Mouse (Mus musculus): Measurements from ENCODE around the gene Jpt2. TPM values are rescaled to one million over a fixed set of nuclear protein-coding genes. Genes with fewer than 3 reads are reported as not detected.

The Jpt2 gene
- polyA plus RNA-seq, 1 experiment from 2014 or later = 31.5 TPM

- 91% methylated on average over 4 of the region's 4 CpGs for WGBS (ENCODE audit: missing documents)
- Histone ChIP-seq H3K4me3 (ENCODE audit: inconsistent target) (no peak overlapping the region), H3K79me2 (ENCODE audit: inconsistent target) (peaks cover 20% of the 10 kb centered on the region; the same call in 1 of the 2 replicates), H3K36me3 (ENCODE audit: inconsistent target) (peaks cover 54% of the 10 kb centered on the region), H3K27ac (no peak overlapping the region)
These were observed 62.2 kb downstream of the Jpt2 start for GRCm38 (mm10) chr17:24898041-24898854.

GRCm38 (mm10) chr17:24897600-24897999, 62.9 kb downstream of the Jpt2 start:
- H3K27ac ChIP-seq = no peak overlapping the region
- H3K4me3 ChIP-seq (ENCODE audit: inconsistent target) = no peak overlapping the region
- peaks cover 54% of the 10 kb centered on the region for H3K36me3 ChIP-seq (ENCODE audit: inconsistent target)

GRCm38 (mm10) chr17:24896993-24897269, 63.6 kb downstream of the Jpt2 start:
- H3K79me2 ChIP-seq (ENCODE audit: inconsistent target) = peaks cover 22% of the 10 kb centered on the region; the same call in 1 of the 2 replicates
- H3K4me3 ChIP-seq (ENCODE audit: inconsistent target) = peak overlapping the region; percentile 88
- H3K27ac ChIP-seq = no peak overlapping the region
- WGBS (ENCODE audit: missing documents) = 61% methylated on average over 11 of the region's 11 CpGs
- H3K36me3 ChIP-seq (ENCODE audit: inconsistent target) = peaks cover 54% of the 10 kb centered on the region

More at GRCm38 (mm10) chr17:24897600-24897999, 62.9 kb downstream of the Jpt2 start:
- H3K79me2 ChIP-seq (ENCODE audit: inconsistent target) = peaks cover 22% of the 10 kb centered on the region; the same call in 1 of the 2 replicates
- WGBS (ENCODE audit: missing documents) = 95% methylated on average over 4 of the region's 4 CpGs

DNA sequence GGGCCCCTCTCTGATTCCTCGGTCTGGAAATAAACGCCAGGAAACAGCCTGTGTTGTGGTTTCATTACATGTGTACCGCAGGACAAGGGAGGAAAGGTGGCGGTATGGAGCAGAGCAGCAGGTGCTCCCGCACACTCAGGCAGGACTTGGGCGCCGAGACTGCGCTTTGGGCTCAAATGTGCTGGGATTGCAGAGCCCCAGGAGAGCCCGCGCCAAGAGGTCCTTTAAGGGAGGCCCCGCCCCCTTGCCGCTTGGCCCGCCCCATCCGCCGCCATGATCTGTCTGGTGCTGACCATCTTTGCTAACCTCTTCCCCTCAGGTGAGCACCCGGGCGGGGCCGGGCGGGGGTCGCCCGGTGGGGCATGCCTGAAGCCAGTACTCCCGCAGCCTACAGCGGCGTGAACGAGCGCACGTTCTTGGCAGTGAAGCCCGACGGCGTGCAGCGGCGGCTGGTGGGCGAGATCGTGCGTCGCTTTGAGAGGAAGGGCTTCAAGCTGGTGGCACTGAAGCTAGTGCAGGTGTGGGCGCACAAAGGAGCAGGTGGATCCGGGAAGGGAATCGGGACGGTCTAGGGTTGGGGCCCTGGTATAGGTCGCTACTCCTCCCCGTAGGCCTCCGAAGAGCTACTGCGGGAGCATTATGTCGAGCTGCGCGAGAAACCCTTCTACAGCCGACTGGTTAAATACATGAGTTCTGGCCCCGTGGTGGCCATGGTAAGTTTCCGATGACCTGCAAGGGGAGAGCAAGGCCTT, 64.1 kb downstream of the Jpt2 start, which contains the start of gene Nme3:
Gene Nme3 (plus strand): TSS at position 260 of the 752 bp plus-strand sequence.
- WGBS (ENCODE audit: missing documents) = 3% methylated on average over 47 of the region's 50 CpGs
- Histone ChIP-seq H3K36me3 (ENCODE audit: inconsistent target) (peaks cover 54% of the 10 kb centered on the region), H3K27ac (peak within 1 kb of the TSS; percentile 33)

DNA sequence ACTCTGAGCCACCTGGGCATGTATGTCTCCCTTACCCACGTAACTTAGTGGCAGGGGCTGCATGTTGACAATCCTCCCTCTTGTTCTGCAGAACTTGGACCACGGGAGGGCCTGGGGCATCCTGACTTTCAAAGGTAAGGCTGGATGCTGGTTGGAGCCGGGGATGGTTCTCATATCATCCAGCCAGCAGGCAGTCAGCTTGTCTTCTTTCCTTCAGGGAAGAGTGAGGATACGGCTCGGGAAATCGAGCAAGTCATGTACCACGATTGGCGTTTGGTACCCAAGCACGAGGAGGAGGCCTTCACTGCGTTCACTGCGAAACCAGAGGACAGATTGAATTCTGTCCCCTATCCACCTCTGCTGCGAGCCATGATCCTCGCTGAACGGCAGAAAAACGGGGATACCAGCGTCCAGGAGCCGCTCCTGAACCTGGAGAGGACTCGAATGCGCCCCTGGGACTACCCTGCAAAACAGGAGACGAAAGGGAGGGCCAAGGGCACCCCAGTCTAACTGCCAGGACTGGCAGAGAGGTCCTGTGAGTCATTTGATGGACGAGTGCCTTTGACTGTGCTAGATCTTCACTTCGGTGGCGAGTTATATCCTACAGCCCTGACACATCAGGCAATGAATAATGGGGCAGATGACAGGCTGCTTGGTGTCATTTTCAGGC, 64.8 kb downstream of the Jpt2 start:
- Histone ChIP-seq H3K4me3 (ENCODE audit: inconsistent target) (peak overlapping the region; percentile 88), H3K79me2 (ENCODE audit: inconsistent target) (peaks cover 22% of the 10 kb centered on the region; the same call in 1 of the 2 replicates), H3K36me3 (ENCODE audit: inconsistent target) (peaks cover 54% of the 10 kb centered on the region), H3K27ac (peak overlapping the region; percentile 33)
- 8% methylated on average over 23 of the region's 23 CpGs for WGBS (ENCODE audit: missing documents)

More for the DNA sequence above, 64.1 kb downstream of the Jpt2 start, which contains the start of gene Nme3:
- H3K79me2 ChIP-seq (ENCODE audit: inconsistent target) = peaks cover 22% of the 10 kb centered on the region; the same call in 1 of the 2 replicates
- peak within 1 kb of the TSS; percentile 88 for H3K4me3 ChIP-seq (ENCODE audit: inconsistent target)

GRCm38 (mm10) chr17:24894995-24895547, 65.4 kb downstream of the Jpt2 start, which contains the start of the genes Eme2 and Mrps34:
TSS of gene Eme2 (minus strand) at chr17:24895087.
TSS of gene Mrps34 (plus strand) at chr17:24895116.
- under 1% methylated on average over 61 of the region's 62 CpGs for WGBS (ENCODE audit: missing documents)

GRCm38 (mm10) chr17:24894061-24894994, 66.2 kb downstream of the Jpt2 start:
- WGBS (ENCODE audit: missing documents) = 12% methylated on average over 30 of the region's 31 CpGs
- peaks cover 22% of the 10 kb centered on the region; the same call in 1 of the 2 replicates for H3K79me2 ChIP-seq (ENCODE audit: inconsistent target)
- H3K36me3 ChIP-seq (ENCODE audit: inconsistent target) = peaks cover 47% of the 10 kb centered on the region
- peak overlapping the region; percentile 88 for H3K4me3 ChIP-seq (ENCODE audit: inconsistent target)
- H3K27ac ChIP-seq = peak overlapping the region; percentile 38; the same call in 1 of the 2 replicates

More at GRCm38 (mm10) chr17:24894995-24895547, 65.4 kb downstream of the Jpt2 start, which contains the start of the genes Eme2 and Mrps34:
- peaks cover 54% of the 10 kb centered on the region for H3K36me3 ChIP-seq (ENCODE audit: inconsistent target)
- peak within 1 kb of the TSS; percentile 88 for H3K4me3 ChIP-seq (ENCODE audit: inconsistent target)
- H3K79me2 ChIP-seq (ENCODE audit: inconsistent target) = peaks cover 22% of the 10 kb centered on the region; the same call in 1 of the 2 replicates
- H3K27ac ChIP-seq = peak within 1 kb of the TSS; percentile 38

DNA sequence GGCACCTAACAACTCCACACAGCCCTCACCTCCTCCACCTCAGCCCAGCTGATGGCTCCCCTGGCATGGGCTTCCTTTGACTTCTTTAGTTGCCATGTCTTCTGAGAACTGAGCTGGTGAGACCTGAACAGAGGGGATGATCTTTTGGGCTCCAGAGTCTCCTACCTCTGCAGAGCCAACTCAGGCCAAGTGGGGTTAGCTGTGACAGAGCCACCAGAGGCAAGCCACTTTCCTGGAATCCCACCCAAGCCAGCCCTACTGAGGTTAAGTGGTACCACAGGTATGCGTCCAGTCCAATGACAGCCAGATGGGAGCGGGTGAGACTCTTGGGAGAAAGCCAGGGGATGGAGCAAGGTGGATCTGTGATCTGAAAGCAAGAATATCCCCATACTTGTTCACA, 67.2 kb downstream of the Jpt2 start:
- peaks cover 31% of the 10 kb centered on the region; the same call in 1 of the 2 replicates for H3K79me2 ChIP-seq (ENCODE audit: inconsistent target)
- H3K36me3 ChIP-seq (ENCODE audit: inconsistent target) = peaks cover 37% of the 10 kb centered on the region
- H3K27ac ChIP-seq = no peak overlapping the region
- H3K4me3 ChIP-seq (ENCODE audit: inconsistent target) = no peak overlapping the region
- WGBS (ENCODE audit: missing documents) = 96% methylated on average over 2 of the region's 2 CpGs

GRCm38 (mm10) chr17:24892785-24893184, 67.7 kb downstream of the Jpt2 start:
- Histone ChIP-seq H3K79me2 (ENCODE audit: inconsistent target) (peaks cover 36% of the 10 kb centered on the region), H3K36me3 (ENCODE audit: inconsistent target) (peaks cover 36% of the 10 kb centered on the region)

GRCm38 (mm10) chr17:24891321-24891720, 69.2 kb downstream of the Jpt2 start:
- Histone ChIP-seq H3K4me3 (ENCODE audit: inconsistent target) (no peak overlapping the region), H3K79me2 (ENCODE audit: inconsistent target) (peaks cover 46% of the 10 kb centered on the region), H3K27ac (no peak overlapping the region), H3K36me3 (ENCODE audit: inconsistent target) (peaks cover 36% of the 10 kb centered on the region)
- 93% methylated on average over 12 of the region's 13 CpGs for WGBS (ENCODE audit: missing documents)

More at GRCm38 (mm10) chr17:24892785-24893184, 67.7 kb downstream of the Jpt2 start:
- H3K4me3 ChIP-seq (ENCODE audit: inconsistent target) = no peak overlapping the region
- 90% methylated on average over 10 of the region's 12 CpGs for WGBS (ENCODE audit: missing documents)
- H3K27ac ChIP-seq = no peak overlapping the region

- 91% methylated on average over 19 of the region's 19 CpGs for WGBS (ENCODE audit: missing documents)
- peaks cover 36% of the 10 kb centered on the region for H3K36me3 ChIP-seq (ENCODE audit: inconsistent target)
- no peak overlapping the region for H3K4me3 ChIP-seq (ENCODE audit: inconsistent target)
- H3K27ac ChIP-seq = no peak overlapping the region
- H3K79me2 ChIP-seq (ENCODE audit: inconsistent target) = peaks cover 48% of the 10 kb centered on the region
These were observed 70.1 kb downstream of the Jpt2 start for GRCm38 (mm10) chr17:24890151-24891092.

DNA sequence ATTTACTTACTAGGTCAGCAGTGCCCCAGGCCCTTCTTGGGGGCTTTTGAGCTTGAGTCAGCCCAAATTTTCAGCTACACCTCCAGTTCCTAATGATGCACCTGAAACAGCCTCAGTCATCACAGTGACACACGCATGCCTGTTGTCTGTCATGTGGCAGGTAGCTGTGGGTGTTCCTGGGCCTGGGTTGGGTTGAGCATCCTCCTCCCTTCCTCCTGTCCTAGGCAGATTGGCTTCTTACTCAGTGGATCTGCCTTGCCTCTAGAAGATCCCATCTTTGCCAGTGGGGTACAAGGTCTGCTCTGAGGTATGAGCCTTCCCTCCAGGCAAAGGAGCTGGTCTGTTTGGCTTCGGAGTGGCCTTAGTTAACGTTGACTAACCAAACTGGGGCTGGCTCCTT, 71.6 kb downstream of the Jpt2 start:
- no peak overlapping the region for H3K27ac ChIP-seq
- WGBS (ENCODE audit: missing documents) = 97% methylated on average over 3 of the region's 3 CpGs
- H3K36me3 ChIP-seq (ENCODE audit: inconsistent target) = peaks cover 42% of the 10 kb centered on the region
- H3K4me3 ChIP-seq (ENCODE audit: inconsistent target) = no peak overlapping the region
- peaks cover 51% of the 10 kb centered on the region for H3K79me2 ChIP-seq (ENCODE audit: inconsistent target)
